Mouse (Mus musculus): ENCODE data around the gene Zfr2.

Gene Zfr2

GRCm38 (mm10) chr10:81288601-81289000 lies 55.6 kb downstream of the Zfr2 start:
- no peak for DNase-seq (ENCODE audit: low spot score)

DNA sequence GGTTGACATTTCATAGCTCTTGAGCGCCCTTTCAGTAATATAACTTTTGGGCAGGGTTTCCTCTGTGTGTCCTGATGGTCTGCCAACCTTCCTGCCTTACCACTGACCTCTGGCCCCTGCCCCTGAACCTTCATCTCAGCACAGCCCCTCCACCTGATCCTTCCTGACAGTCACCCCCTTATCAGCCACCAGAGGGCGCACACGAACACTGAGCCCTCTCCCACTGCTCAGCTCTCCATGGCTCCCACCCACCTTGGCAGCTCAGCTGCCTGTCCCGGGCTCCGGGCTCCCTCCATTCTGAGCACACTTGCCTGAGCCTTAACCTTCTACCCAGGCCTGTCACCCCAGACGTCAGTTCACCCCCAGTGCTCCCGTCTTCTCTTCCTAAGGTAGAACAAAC lies 56.3 kb downstream of the Zfr2 start:
- peak; percentile 54 for DNase-seq (ENCODE audit: low spot score)

DNA sequence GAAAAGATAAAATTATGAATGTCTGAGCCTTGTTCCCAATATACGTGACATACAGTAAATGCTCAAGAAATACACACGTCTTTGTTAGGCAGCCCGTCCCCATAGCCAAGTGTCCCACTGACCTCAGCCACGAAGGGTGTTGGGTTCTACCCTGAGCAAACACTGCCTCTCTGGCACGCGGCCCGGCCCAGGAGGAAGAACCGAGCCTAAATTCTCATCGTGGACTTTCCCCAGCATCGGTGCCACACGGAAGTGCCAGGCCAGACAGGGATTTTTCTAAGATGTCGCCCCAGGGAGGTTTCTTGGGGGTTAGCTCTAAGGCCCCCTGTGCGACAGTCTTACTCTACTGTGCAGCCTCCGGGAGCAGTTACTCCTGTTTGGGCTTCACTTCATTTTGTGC lies 56.9 kb downstream of the Zfr2 start:
- DNase-seq (ENCODE audit: low spot score) = no peak

DNA sequence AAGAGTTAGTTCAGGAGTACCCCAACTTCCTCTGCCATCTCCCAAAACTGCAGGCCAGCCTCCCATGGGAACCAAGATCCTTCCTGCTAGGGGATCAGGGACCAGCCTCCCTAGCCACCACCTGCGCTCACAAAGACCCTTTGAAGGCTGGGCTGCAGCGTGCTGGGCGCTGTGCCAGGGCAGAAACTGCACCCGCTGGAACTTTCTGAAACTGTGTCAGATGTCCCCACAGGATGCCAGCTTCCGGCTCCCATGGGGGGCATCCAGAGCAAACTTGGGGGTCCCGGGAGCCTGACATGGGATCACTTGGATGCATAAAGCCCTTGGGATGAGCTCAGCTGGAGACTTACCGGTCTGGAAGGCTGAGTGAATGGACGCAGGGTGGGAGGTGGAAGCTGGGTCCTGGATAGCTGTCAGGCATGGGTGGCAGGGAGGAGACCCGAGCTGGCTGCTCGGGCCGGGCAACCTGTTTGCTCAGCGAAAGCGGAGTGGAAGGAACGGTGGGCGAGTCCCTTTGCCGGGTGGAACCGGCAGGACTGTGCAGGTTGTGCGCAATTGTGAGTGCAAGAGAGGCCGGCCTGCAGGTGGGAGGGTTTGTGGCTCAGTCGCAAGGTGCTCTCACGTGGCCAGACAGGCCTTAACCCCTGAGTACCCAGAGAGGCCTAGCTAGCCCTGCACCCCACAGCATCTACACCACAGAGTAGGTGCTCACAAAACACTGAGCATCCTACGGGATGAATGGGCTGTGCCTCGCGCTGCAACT lies 57.9 kb downstream of the Zfr2 start:
- no peak for DNase-seq (ENCODE audit: low spot score)

- DNase-seq (ENCODE audit: low spot score) = no peak
Measured at GRCm38 (mm10) chr10:81291511-81292104, 58.7 kb downstream of the Zfr2 start, which contains the start of gene Tjp3. Tjp3 (minus strand) TSS chr10:81291581.

DNA sequence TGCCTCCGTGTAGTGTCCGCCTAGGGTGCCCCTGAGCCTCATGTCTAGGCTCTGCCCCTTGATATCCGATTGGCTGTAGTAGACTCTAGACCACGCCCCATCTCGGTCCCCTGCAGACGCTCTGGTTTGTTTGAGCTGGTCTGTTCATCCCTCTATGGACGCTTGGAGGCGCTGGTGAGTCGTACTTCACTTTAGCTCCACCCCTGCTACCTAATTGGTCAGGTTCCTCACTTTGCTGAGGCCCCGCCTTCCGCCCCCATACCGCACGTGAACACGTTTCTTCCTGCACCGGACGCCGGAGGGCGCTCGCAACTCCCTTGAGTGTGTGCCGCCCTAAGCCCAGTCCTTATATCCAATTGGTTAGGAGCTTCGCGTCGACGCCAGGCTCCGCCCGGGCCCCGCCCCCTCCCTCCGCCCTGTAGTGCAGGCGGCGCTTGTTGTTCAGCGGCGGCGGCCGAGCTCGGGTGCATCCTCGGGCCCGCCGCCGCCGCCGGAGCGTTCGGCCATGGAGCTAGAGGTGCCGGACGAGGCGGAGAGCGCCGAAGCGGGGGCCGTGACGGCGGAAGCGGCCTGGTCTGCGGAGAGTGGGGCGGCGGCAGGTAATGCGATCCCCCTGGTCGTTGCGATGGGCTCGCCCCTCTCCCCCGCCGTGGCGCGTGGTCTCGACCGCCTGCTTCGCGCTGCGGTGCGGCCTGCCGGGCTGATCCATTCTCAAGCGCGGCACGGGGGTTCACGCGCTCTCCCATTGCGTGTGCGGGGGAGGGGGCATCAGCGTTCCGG lies 59.8 kb downstream of the Zfr2 start, which contains the start of gene Pip5k1c:
Pip5k1c (plus strand) TSS at position 410 of the 780 bp plus-strand sequence.
- DNase-seq (ENCODE audit: low spot score) = peak; percentile 100

DNA sequence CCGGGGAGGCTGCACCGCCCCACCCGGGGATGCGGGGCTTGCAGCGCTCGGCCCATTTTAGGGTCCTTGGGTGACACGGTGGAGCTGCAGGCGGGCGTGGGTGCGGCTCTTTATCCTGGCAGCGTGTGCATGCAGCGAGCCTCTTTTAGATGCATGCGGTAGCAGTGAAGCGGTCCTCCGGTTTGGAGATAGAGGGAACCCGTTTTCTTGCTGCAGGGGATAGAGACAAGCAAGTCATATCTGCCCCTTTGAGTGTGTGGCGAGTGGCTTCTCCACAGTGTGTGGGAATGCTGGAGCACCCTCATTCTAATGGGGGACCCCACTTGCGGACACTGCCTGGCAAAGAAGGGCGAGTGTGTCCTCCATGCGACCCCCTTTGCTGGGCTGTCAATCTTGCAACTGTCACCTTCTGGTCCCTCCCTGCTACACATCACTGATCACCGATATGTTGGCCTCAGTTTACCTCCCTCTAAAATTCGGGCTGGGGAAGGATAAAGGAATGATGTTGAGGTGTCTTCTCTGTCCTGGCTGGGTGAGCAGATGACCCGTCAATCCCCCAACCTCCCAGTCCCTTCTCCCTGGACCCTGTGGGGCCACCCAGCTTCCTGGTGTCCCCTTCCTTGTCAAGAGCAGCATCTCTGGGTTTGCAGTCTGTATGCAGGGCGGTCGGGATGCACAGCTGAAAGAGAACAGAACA lies 60.5 kb downstream of the Zfr2 start:
- no peak for DNase-seq (ENCODE audit: low spot score)

DNA sequence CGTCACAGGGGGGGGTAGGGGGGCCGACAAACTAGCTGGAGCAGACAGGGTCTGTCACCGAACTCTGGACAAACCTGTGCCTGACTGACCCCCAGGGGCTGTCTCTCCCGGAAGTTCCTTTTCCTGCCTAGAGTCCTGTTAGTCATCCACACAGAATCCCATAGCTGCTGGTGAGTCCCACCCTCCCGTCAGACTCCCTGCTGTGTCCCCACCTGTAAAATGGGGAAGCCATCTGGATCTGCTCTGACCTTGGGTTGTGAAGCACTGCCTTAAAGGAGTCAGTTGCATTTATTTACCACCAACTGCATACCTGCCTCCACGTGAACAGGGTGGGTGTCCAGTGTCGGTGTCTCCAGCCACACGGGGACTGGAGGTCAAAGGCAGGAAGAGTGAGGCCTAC lies 61.5 kb downstream of the Zfr2 start:
- DNase-seq (ENCODE audit: low spot score) = no peak

DNA sequence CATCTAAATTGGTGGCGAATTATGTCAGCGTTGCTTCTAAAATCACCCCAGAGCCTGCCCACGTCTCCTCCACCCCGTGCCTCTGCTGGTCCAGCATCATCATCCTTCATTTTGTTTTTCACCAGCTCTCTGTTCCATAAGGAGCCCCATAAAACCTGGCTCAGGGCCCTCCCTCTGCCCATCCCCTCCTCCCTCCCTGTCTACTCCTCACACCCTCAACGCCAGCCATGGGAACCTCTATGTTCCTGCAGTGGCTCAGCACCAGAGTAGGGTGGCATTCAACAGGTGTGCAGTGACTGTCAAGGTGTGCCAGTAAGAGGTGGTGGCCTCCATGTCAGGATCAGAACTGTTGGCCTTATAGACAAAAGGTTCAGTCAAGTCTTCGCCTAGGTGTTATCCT lies 62.2 kb downstream of the Zfr2 start:
- no peak for DNase-seq (ENCODE audit: low spot score)

GRCm38 (mm10) chr10:81297246-81297645 lies 64.3 kb downstream of the Zfr2 start:
- no peak for DNase-seq (ENCODE audit: low spot score)

- no peak for DNase-seq (ENCODE audit: low spot score)
Measured at GRCm38 (mm10) chr10:81297845-81298244, 64.9 kb downstream of the Zfr2 start.

- DNase-seq (ENCODE audit: low spot score) = no peak
Measured at GRCm38 (mm10) chr10:81298369-81299100, 65.6 kb downstream of the Zfr2 start.

- DNase-seq (ENCODE audit: low spot score) = no peak
Measured at GRCm38 (mm10) chr10:81299585-81300351, 66.8 kb downstream of the Zfr2 start.

DNA sequence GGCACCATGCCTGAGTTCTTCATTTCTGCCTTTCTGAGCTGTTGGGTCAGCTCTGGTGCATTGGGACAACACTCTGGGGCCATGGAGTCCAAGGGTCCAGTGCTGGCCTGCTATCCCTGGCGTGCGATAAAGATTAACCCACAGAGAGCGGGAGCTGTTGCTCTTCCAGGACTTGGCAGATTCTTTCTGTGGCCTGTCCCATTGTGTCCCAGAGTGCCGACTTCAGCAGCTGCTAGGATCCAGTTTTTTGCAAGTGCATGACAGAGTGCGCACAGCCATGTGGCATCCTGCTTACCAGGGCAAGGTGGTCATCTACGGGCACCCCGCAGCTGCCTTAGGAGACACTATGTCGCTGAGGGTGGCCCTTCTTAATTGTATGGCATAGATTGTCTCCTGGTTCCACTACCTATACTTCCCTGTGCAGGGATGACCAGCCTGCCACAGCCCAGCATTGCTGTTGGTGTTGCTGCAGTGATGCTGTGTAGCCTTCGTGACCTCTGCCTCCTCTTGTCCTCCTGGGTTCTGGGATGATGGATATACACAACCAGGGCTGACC lies 67.5 kb downstream of the Zfr2 start:
- DNase-seq (ENCODE audit: low spot score) = no peak

GRCm38 (mm10) chr10:81301321-81301720 lies 68.4 kb downstream of the Zfr2 start:
- DNase-seq (ENCODE audit: low spot score) = no peak

Measured in testis, postnatal 14 days (tissue).